Mouse (Mus musculus): ENCODE data around the gene Gimd1. TPM values are rescaled to one million over a fixed set of nuclear protein-coding genes. Genes with fewer than 3 reads are reported as not detected.

Gimd1 gene
- polyA plus RNA-seq, 1 experiment, result not detected

- Histone ChIP-seq H3K27ac (ENCODE audit: insufficient read depth, low read depth, low read length) (no peak overlapping the region), H3K4me1 (ENCODE audit: control insufficient read depth, insufficient read depth, low read length) (no peaks in the 10 kb centered on the region), H3K36me3 (ENCODE audit: control insufficient read depth, insufficient read depth, low read length) (peaks cover 1% of the 10 kb centered on the region; the same call in 1 of the 2 replicates), H3K27me3 (replicated peaks; ENCODE audit: control insufficient read depth, insufficient read depth, low read length) (no peaks in the 10 kb centered on the region), H3K4me3 (ENCODE audit: insufficient read depth, low read depth, low read length) (no peak overlapping the region)
- TF ChIP-seq CTCF (conservative IDR thresholded peaks at IDR 0.05; ENCODE audit: insufficient read depth, insufficient read length, low read depth, low read length), result no peak
- TF ChIP-seq POLR2A (IDR thresholded peaks at IDR 0.05; ENCODE audit: low read depth, low read length), result no peak
- no peak for DNase-seq
- WGBS, result 91% methylated on average over 7 of the region's 7 CpGs
These were observed 24.3 kb downstream of the Gimd1 start for GRCm38 (mm10) chr3:132653959-132654358.

DNA sequence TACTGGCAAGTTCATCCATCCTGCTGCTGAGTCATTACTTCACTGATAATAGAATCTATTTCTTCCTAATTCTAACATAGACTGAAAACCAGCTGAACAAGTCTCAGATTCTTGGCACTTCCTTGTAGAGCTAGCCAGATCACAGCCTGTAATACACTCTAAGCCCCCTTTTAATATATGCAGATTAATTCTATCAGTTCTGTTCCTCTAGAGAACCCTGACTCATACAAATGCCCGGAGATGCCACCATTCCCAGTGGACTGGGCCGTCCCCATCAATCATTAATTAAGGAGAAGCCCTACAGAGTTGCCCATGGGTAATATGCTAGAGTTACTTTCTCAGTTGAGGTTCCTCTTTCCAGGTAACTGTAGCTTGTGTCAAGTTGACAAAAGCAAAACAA lies 26.3 kb downstream of the Gimd1 start:
- Histone ChIP-seq H3K27me3 (replicated peaks; ENCODE audit: control insufficient read depth, insufficient read depth, low read length) (no peaks in the 10 kb centered on the region), H3K4me3 (ENCODE audit: insufficient read depth, low read depth, low read length) (no peak overlapping the region), H3K36me3 (ENCODE audit: control insufficient read depth, insufficient read depth, low read length) (peaks cover 7% of the 10 kb centered on the region), H3K4me1 (ENCODE audit: control insufficient read depth, insufficient read depth, low read length) (no peaks in the 10 kb centered on the region), H3K27ac (ENCODE audit: insufficient read depth, low read depth, low read length) (no peak overlapping the region)
- no peak for TF ChIP-seq CTCF (conservative IDR thresholded peaks at IDR 0.05; ENCODE audit: insufficient read depth, insufficient read length, low read depth, low read length)
- no peak for TF ChIP-seq POLR2A (IDR thresholded peaks at IDR 0.05; ENCODE audit: low read depth, low read length)
- WGBS, result 38% methylated on average over 2 of the region's 2 CpGs
- peak; percentile 6 for DNase-seq

GRCm38 (mm10) chr3:132677494-132677893 lies 47.9 kb downstream of the Gimd1 start:
- no peaks in the 10 kb centered on the region for H3K27me3 ChIP-seq (replicated peaks; ENCODE audit: control insufficient read depth, insufficient read depth, low read length)
- no peak for DNase-seq
- no peak overlapping the region for H3K27ac ChIP-seq (ENCODE audit: insufficient read depth, low read depth, low read length)
- H3K4me1 ChIP-seq (ENCODE audit: control insufficient read depth, insufficient read depth, low read length), result no peaks in the 10 kb centered on the region
- no peak for TF ChIP-seq CTCF (conservative IDR thresholded peaks at IDR 0.05; ENCODE audit: insufficient read depth, insufficient read length, low read depth, low read length)
- TF ChIP-seq POLR2A (IDR thresholded peaks at IDR 0.05; ENCODE audit: low read depth, low read length), result no peak
- H3K4me3 ChIP-seq (ENCODE audit: insufficient read depth, low read depth, low read length), result no peak overlapping the region
- WGBS, result 80% methylated on average over 2 of the region's 2 CpGs
- peaks cover 4% of the 10 kb centered on the region; the same call in 1 of the 2 replicates for H3K36me3 ChIP-seq (ENCODE audit: control insufficient read depth, insufficient read depth, low read length)

GRCm38 (mm10) chr3:132683447-132684230 lies 54.0 kb downstream of the Gimd1 start, which contains the start of gene Tbck:
Gene Tbck (plus strand): TSS chr3:132684144.
- whole genome bisulfite sequencing, result under 1% methylated on average over 42 of the region's 42 CpGs
- DNase-seq, result peak; percentile 96
- Histone ChIP-seq H3K27ac (ENCODE audit: insufficient read depth, low read depth, low read length) (peak within 1 kb of the TSS; percentile 96), H3K4me1 (ENCODE audit: control insufficient read depth, insufficient read depth, low read length) (peaks cover 6% of the 10 kb centered on the region; the same call in 1 of the 2 replicates), H3K4me3 (ENCODE audit: insufficient read depth, low read depth, low read length) (peak within 1 kb of the TSS; percentile 77), H3K27me3 (replicated peaks; ENCODE audit: control insufficient read depth, insufficient read depth, low read length) (no peaks in the 10 kb centered on the region), H3K36me3 (ENCODE audit: control insufficient read depth, insufficient read depth, low read length) (no peaks in the 10 kb centered on the region; the same call in 1 of the 2 replicates)
- TF ChIP-seq POLR2A (IDR thresholded peaks at IDR 0.05; ENCODE audit: low read depth, low read length) (peak; percentile 13), CTCF (conservative IDR thresholded peaks at IDR 0.05; ENCODE audit: insufficient read depth, insufficient read length, low read depth, low read length) (no peak)

GRCm38 (mm10) chr3:132684231-132684928 lies 54.8 kb downstream of the Gimd1 start, which contains the start of gene Aimp1:
Gene Aimp1 (minus strand): TSS chr3:132684370.
- Histone ChIP-seq H3K4me1 (ENCODE audit: control insufficient read depth, insufficient read depth, low read length) (peaks cover 6% of the 10 kb centered on the region; the same call in 1 of the 2 replicates), H3K36me3 (ENCODE audit: control insufficient read depth, insufficient read depth, low read length) (peaks cover 2% of the 10 kb centered on the region), H3K4me3 (ENCODE audit: insufficient read depth, low read depth, low read length) (peak within 1 kb of the TSS; percentile 77), H3K27ac (ENCODE audit: insufficient read depth, low read depth, low read length) (peak within 1 kb of the TSS; percentile 96), H3K27me3 (replicated peaks; ENCODE audit: control insufficient read depth, insufficient read depth, low read length) (no peaks in the 10 kb centered on the region)
- DNase-seq, result no peak
- 2% methylated on average over 27 of the region's 27 CpGs for WGBS
- TF ChIP-seq CTCF (conservative IDR thresholded peaks at IDR 0.05; ENCODE audit: insufficient read depth, insufficient read length, low read depth, low read length) (no peak), POLR2A (IDR thresholded peaks at IDR 0.05; ENCODE audit: low read depth, low read length) (no peak)

Other genes with a start within 250 kb of the Gimd1 start
- 7.6 and 8.4 TPM in 2 replicates for gene Tbck, start 54.3 kb downstream of the Gimd1 start, polyA plus RNA-seq (2012; rRNA removed)
- 11.1 and 18.0 TPM in 2 replicates for gene Aimp1, start 54.5 kb downstream of the Gimd1 start, polyA plus RNA-seq (2012; rRNA removed)